In genomic region chr4:49691405-49692194, GRCm38 (mm10) we compare ENCODE assay signal across 22 mouse cellular contexts. TPM values are rescaled to one million over a fixed set of nuclear protein-coding genes. Genes with fewer than 3 reads are reported as not detected.
DNase-seq lines count a peak whose midpoint lies in the region; ATAC-seq and TF ChIP-seq lines count a peak whose summit lies in the region.
"Had no signal": no experiment of that assay in that cellular context is flagged by ENCODE, and none has a peak within 500 bp of the region (broad histone marks: within the 10 kb centered on the region; RNA-seq: fewer than 3 reads in every experiment).

No protein-coding gene starts in this region.

- H3K4me2 ChIP-seq in lung, embryonic 14.5 days, result no peak overlapping the region
- H3K4me2 ChIP-seq in kidney, postnatal 0 days (ENCODE audit: low read length), result peak overlapping the region; percentile 24; the same call in 1 of the 2 replicates
- no peak overlapping the region for H3K4me2 ChIP-seq in stomach, embryonic 16.5 days (ENCODE audit: low read depth, low read length)
- no peak overlapping the region for H3K4me2 ChIP-seq in midbrain, embryonic 16.5 days (ENCODE audit: low read length)
- H3K4me2 ChIP-seq: forebrain, embryonic 13.5 days; heart, embryonic 11.5 days; limb, embryonic 13.5 days; liver, embryonic 15.5 days; midbrain, embryonic 12.5 days had no signal

- H3K9ac ChIP-seq in lung, embryonic 14.5 days, result no peak overlapping the region
- H3K9ac ChIP-seq in kidney, postnatal 0 days (ENCODE audit: low read depth, low read length), result no peak overlapping the region
- H3K9ac ChIP-seq in stomach, embryonic 16.5 days (ENCODE audit: low read length), result no peak overlapping the region
- no peak overlapping the region for H3K9ac ChIP-seq in midbrain, embryonic 16.5 days (ENCODE audit: low read depth, low read length)
- H3K9ac ChIP-seq: forebrain, embryonic 13.5 days; limb, embryonic 13.5 days; liver, embryonic 15.5 days; midbrain, embryonic 12.5 days had no signal

- no peak overlapping the region for H3K27ac ChIP-seq in lung, embryonic 14.5 days (ENCODE audit: low read depth)
- H3K27ac ChIP-seq in kidney, postnatal 0 days, result no peak overlapping the region
- H3K27ac ChIP-seq in stomach, embryonic 16.5 days (ENCODE audit: low read length), result no peak overlapping the region
- H3K27ac ChIP-seq in midbrain, embryonic 16.5 days (ENCODE audit: low read length), result no peak overlapping the region
- H3K27ac ChIP-seq: embryonic facial prominence, embryonic 10.5 days; forebrain, embryonic 13.5 days; limb, embryonic 13.5 days; liver, embryonic 15.5 days; midbrain, embryonic 12.5 days had no signal

- H3K27me3 ChIP-seq in lung, embryonic 14.5 days (ENCODE audit: insufficient read depth, low read length), result no peaks in the 10 kb centered on the region
- H3K27me3 ChIP-seq in kidney, postnatal 0 days (ENCODE audit: insufficient read depth, low read length), result no peaks in the 10 kb centered on the region
- H3K27me3 ChIP-seq in stomach, embryonic 16.5 days (ENCODE audit: control insufficient read depth, insufficient read depth, low read length), result no peaks in the 10 kb centered on the region
- no peaks in the 10 kb centered on the region for H3K27me3 ChIP-seq in midbrain, embryonic 16.5 days (ENCODE audit: control insufficient read depth, insufficient read depth, low read depth, low read length)
- H3K27me3 ChIP-seq: forebrain, embryonic 13.5 days; liver, embryonic 15.5 days; midbrain, embryonic 12.5 days had no signal

- H3K36me3 ChIP-seq in lung, embryonic 14.5 days (ENCODE audit: insufficient read depth), result no peaks in the 10 kb centered on the region
- no peaks in the 10 kb centered on the region for H3K36me3 ChIP-seq in kidney, postnatal 0 days (ENCODE audit: insufficient read depth, low read length)
- no peaks in the 10 kb centered on the region for H3K36me3 ChIP-seq in stomach, embryonic 16.5 days (ENCODE audit: control insufficient read depth, insufficient read depth, low read length)
- no peaks in the 10 kb centered on the region for H3K36me3 ChIP-seq in midbrain, embryonic 16.5 days (ENCODE audit: control insufficient read depth, insufficient read depth, low read length)
- H3K36me3 ChIP-seq: embryonic facial prominence, embryonic 10.5 days; limb, embryonic 13.5 days; liver, embryonic 15.5 days; midbrain, embryonic 12.5 days had no signal

- H3K4me3 ChIP-seq in lung, embryonic 14.5 days (ENCODE audit: low read depth, low read length), result no peak overlapping the region
- no peak overlapping the region for H3K4me3 ChIP-seq in kidney, postnatal 0 days (replicated peaks; ENCODE audit: low read depth, low read length)
- H3K4me3 ChIP-seq in stomach, embryonic 16.5 days (replicated peaks; ENCODE audit: low read length), result no peak overlapping the region
- no peak overlapping the region for H3K4me3 ChIP-seq in midbrain, embryonic 16.5 days (ENCODE audit: low read depth, low read length)
- H3K4me3 ChIP-seq: embryonic facial prominence, embryonic 10.5 days; forebrain, embryonic 13.5 days; limb, embryonic 13.5 days; liver, embryonic 15.5 days; midbrain, embryonic 12.5 days had no signal

- H3K9me3 ChIP-seq in lung, embryonic 14.5 days (ENCODE audit: low read depth, low read length), result no peaks in the 10 kb centered on the region
- no peaks in the 10 kb centered on the region for H3K9me3 ChIP-seq in kidney, postnatal 0 days (replicated peaks; ENCODE audit: low read length)
- no peaks in the 10 kb centered on the region for H3K9me3 ChIP-seq in stomach, embryonic 16.5 days (replicated peaks; ENCODE audit: control insufficient read depth, low read length)
- H3K9me3 ChIP-seq in midbrain, embryonic 16.5 days (replicated peaks; ENCODE audit: control insufficient read depth, low read length, poor library complexity, severe bottlenecking), result no peaks in the 10 kb centered on the region
- H3K9me3 ChIP-seq: embryonic facial prominence, embryonic 10.5 days; forebrain, embryonic 13.5 days; limb, embryonic 13.5 days; liver, embryonic 15.5 days; midbrain, embryonic 12.5 days had no signal

- peak; percentile 33; the same call in 1 of the 2 replicates for ATAC-seq in lung, embryonic 14.5 days (ENCODE audit: insufficient read depth)
- ATAC-seq in kidney, postnatal 0 days (replicated peaks; ENCODE audit: low FRiP score, low read depth), result peak; percentile 71; the same call in 1 of the 2 replicates
- ATAC-seq in stomach, embryonic 16.5 days (ENCODE audit: insufficient read depth, low FRiP score), result peak; percentile 53
- ATAC-seq in midbrain, embryonic 16.5 days, result no peak
- ATAC-seq: forebrain, embryonic 13.5 days; hindbrain, embryonic 16.5 days had no signal

- peak; percentile 48 for DNase-seq in lung, embryonic 14.5 days
- no peak for DNase-seq in lung, postnatal 36 days
- DNase-seq in kidney, adult 11 months, result peak; percentile 58
- peak; percentile 40 for DNase-seq in kidney, postnatal 0 days (ENCODE audit: low spot score)
- no peak for DNase-seq in heart, adult 8-10 months (ENCODE audit: low spot score)
- DNase-seq: adrenal gland, postnatal 10 days; cerebellum, adult 11-12 months; cerebellum, postnatal 25 days; gastrocnemius, postnatal 25 days; heart, postnatal 36 days; right cerebral cortex, postnatal 4 days; thymus, postnatal 36 days had no signal

- WGBS in lung, embryonic 14.5 days, result 33% methylated on average over 12 of the region's 12 CpGs
- whole genome bisulfite sequencing in kidney, postnatal 0 days, result 33% methylated on average over 12 of the region's 12 CpGs
- WGBS in stomach, embryonic 16.5 days, result 51% methylated on average over 12 of the region's 12 CpGs
- 45% methylated on average over 12 of the region's 12 CpGs for WGBS in midbrain, embryonic 16.5 days

- H3K4me1 ChIP-seq in lung, embryonic 14.5 days (ENCODE audit: insufficient read depth), result no peaks in the 10 kb centered on the region
- no peaks in the 10 kb centered on the region for H3K4me1 ChIP-seq in kidney, postnatal 0 days (replicated peaks; ENCODE audit: insufficient read depth, low read length)
- H3K4me1 ChIP-seq in stomach, embryonic 16.5 days (ENCODE audit: control insufficient read depth, insufficient read depth, low read length), result no peaks in the 10 kb centered on the region
- H3K4me1 ChIP-seq in midbrain, embryonic 16.5 days (ENCODE audit: control insufficient read depth, insufficient read depth, low read length), result peaks cover 4% of the 10 kb centered on the region; the same call in 1 of the 2 replicates
- H3K4me1 ChIP-seq: liver, embryonic 15.5 days had no signal

- no peak for TF ChIP-seq CTCF in lung, embryonic 14.5 days (IDR thresholded peaks at IDR 0.05; ENCODE audit: low read depth)
- no peak for TF ChIP-seq CTCF in kidney, postnatal 0 days (IDR thresholded peaks at IDR 0.05; ENCODE audit: low read depth)

RNA-seq across cellular contexts. Expression of gene Ppp3r2, which starts 9.8 kb away (rescaled TPM):
- 0.08 TPM in 1 of 2 replicates, not detected in the other for polyA plus RNA-seq in lung, embryonic 14.5 days (2014; fragmentation: Nextera tagmentation; extraction: Ambion mirVana)
- not detected in 2 replicates for polyA plus RNA-seq in kidney, postnatal 0 days (2015; fragmentation: Nextera tagmentation; extraction: Ambion mirVana)
- polyA plus RNA-seq in stomach, embryonic 16.5 days (2015; fragmentation: Nextera tagmentation; extraction: Ambion mirVana), result 0.08 TPM in 1 of 2 replicates, not detected in the other
- polyA plus RNA-seq in midbrain, embryonic 16.5 days (2015; fragmentation: Nextera tagmentation; extraction: Ambion mirVana), result 0.68 and 0.75 TPM in 2 replicates
- not detected for total RNA-seq in heart, adult 8-10 months (2022)
- total RNA-seq: adrenal gland, postnatal 10 days; gastrocnemius, postnatal 25 days; heart, postnatal 36 days; neutrophil, adult 5-6 weeks had no signal
- polyA plus RNA-seq: embryonic facial prominence, embryonic 10.5 days; forebrain, embryonic 13.5 days; liver, embryonic 15.5 days had no signal

RNA-seq across cellular contexts. Expression of gene Rnf20, which starts 59.8 kb away (rescaled TPM):
- polyA plus RNA-seq in lung, embryonic 14.5 days (2014; fragmentation: Nextera tagmentation; extraction: Ambion mirVana), result 56.9 and 59.6 TPM in 2 replicates
- 31.3 and 34.0 TPM in 2 replicates for polyA plus RNA-seq in kidney, postnatal 0 days (2015; fragmentation: Nextera tagmentation; extraction: Ambion mirVana)
- 31.8 and 33.0 TPM in 2 replicates for polyA plus RNA-seq in stomach, embryonic 16.5 days (2015; fragmentation: Nextera tagmentation; extraction: Ambion mirVana)
- 45.3 and 48.9 TPM in 2 replicates for polyA plus RNA-seq in midbrain, embryonic 16.5 days (2015; fragmentation: Nextera tagmentation; extraction: Ambion mirVana)
- 10 to 100 TPM; 36.7 to 42.5 (median 38.9) TPM for total RNA-seq in heart, adult 8-10 months (2022)

Comparison
In these comparisons a context has a peak if more than half of its experiments do, and no peak if none do; other contexts are left out.
1. DNase-seq: peak in lung, embryonic 14.5 days (single experiment), kidney, adult 11 months (single experiment) and kidney, postnatal 0 days (single experiment); none in lung, postnatal 36 days (single experiment) and heart, adult 8-10 months (single experiment).